Mouse (Mus musculus) lung, embryonic 14.5 days (tissue): Measurements from ENCODE around the gene Golph3. TPM values are rescaled to one million over a fixed set of nuclear protein-coding genes. Genes with fewer than 3 reads are reported as not detected.

ENCODE experiments used
- ATAC-seq: fragments of 200-750 bp; cut with Nextera tagmentation; 2 replicates; pipeline ENCODE4 v1.8.0; 2017; ENCODE audit warnings: mild to moderate bottlenecking, moderate TSS enrichment, moderate library complexity; ENCODE audit not compliant: insufficient read depth
- DNase-seq: peaks from one replicate; pipeline ENCODE4 v3.0.0-alpha.2; 2015
- H3K27ac ChIP-seq: fragments of 300-500 bp; sonication (generic); 2 replicates; pipeline ENCODE4 v1.5.1; 2014; ENCODE audit warnings: low read depth, mild to moderate bottlenecking, moderate library complexity
- H3K27me3 ChIP-seq: fragments of 300-500 bp; sonication (generic); 2 replicates; pipeline ENCODE4 v1.6.1; 2014; ENCODE audit warnings: low read length, control low read depth; ENCODE audit not compliant: insufficient read depth
- H3K36me3 ChIP-seq: fragments of 300-500 bp; sonication (generic); 2 replicates; pipeline ENCODE4 v1.6.1; 2014; ENCODE audit warnings: control low read depth; ENCODE audit not compliant: insufficient read depth
- H3K4me1 ChIP-seq: fragments of 300-500 bp; sonication (generic); 2 replicates; pipeline ENCODE4 v1.6.1; 2014; ENCODE audit warnings: antibody characterized with exemption, control low read depth; ENCODE audit not compliant: insufficient read depth
- H3K4me2 ChIP-seq: fragments of 300-500 bp; sonication (generic); 2 replicates; pipeline ENCODE4 v1.6.1; 2014; ENCODE audit warnings: mild to moderate bottlenecking
- H3K4me3 ChIP-seq: fragments of 300-500 bp; sonication (generic); 2 replicates; pipeline ENCODE4 v1.5.1; 2014; ENCODE audit warnings: low read depth, low read length
- H3K9ac ChIP-seq: fragments of 300-500 bp; sonication (generic); 2 replicates; pipeline ENCODE4 v1.6.1; 2014
- H3K9me3 ChIP-seq: fragments of 300-500 bp; sonication (generic); 2 replicates; pipeline ENCODE4 v1.6.1; 2016; ENCODE audit warnings: low read depth, low read length, control low read depth
- CTCF ChIP-seq: IDR thresholded peaks from 2 replicates; pipeline ENCODE4 v1.5.1; 2016; ENCODE audit warnings: antibody characterized with exemption, low read depth
- WGBS: fragments of 180-500 bp; shearing (Covaris S2); extraction: QIAGEN DNeasy Blood & Tissue Kit; methylation state at CpG from one replicate; pipeline ENCODE4 v1.1.7; 2014; 5-methylcytosine and 5-hydroxymethylcytosine counted together
- polyA plus RNA-seq: library from polyadenylated mRNA; unstranded; fragments of >200 nt; fragmentation: Nextera tagmentation; extraction: Ambion mirVana; gene quantifications from 2 replicates; pipeline ENCODE4 v1.2.1, GENCODE M21; 2014

The Golph3 gene
- polyA plus RNA-seq, 1 experiment from 2014 or later, result 91.2 TPM

DNA sequence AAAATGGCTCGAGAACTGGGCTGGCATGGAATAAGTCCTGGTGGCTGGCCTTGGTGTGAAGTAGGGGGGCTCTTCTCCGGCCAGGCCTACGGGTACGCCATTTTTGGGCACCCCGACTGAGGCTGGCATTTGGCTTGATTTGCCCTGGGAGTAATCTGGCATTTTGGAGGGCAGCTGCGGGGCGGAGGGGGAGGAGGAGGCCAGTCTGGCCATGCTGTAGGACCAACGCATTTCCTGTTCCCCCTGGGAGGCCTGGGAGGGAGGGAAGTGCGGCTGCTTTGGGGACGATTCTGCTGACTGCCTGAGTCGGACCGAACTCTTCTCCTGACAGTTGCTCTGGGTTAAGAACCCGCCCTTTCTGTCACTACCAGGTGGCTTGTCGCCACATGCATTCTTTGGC lies 52.2 kb downstream of the Golph3 start:
- H3K4me3 ChIP-seq, result no peak overlapping the region
- no peak overlapping the region for H3K9ac ChIP-seq
- WGBS, result 70% methylated on average over 14 of the region's 14 CpGs
- H3K27ac ChIP-seq, result no peak overlapping the region
- peaks cover 2% of the 10 kb centered on the region; the same call in 1 of the 2 replicates for H3K36me3 ChIP-seq
- DNase-seq (no peak), ATAC-seq (no peak)
- no peak overlapping the region for H3K4me2 ChIP-seq
- no peaks in the 10 kb centered on the region for H3K9me3 ChIP-seq
- H3K4me1 ChIP-seq, result peaks cover 11% of the 10 kb centered on the region
- no peaks in the 10 kb centered on the region for H3K27me3 ChIP-seq
- no peak for TF ChIP-seq CTCF

DNA sequence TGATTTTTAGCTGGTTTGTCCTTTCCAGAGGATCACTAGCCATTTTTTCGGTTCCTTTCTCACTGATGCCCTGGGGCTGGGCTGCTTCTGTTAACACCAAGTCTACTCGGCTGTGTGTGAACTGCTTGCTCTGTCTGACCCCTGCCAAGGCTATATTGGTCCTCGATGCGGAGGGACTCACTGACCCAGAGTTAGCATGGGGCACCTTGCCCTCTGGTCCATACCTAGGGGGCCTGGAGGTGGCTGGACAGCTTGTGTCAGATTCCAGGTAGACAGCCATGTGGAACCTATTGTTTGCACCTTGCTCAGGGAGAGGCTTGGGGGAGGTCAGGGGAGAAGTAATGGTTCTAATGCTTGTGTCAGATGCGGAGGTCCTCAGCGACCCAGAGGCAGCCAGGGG lies 52.7 kb downstream of the Golph3 start:
- Histone ChIP-seq H3K9me3 (no peaks in the 10 kb centered on the region), H3K4me1 (peaks cover 11% of the 10 kb centered on the region), H3K4me2 (no peak overlapping the region), H3K36me3 (peaks cover 2% of the 10 kb centered on the region; the same call in 1 of the 2 replicates), H3K9ac (no peak overlapping the region), H3K27ac (no peak overlapping the region), H3K27me3 (no peaks in the 10 kb centered on the region), H3K4me3 (no peak overlapping the region)
- 70% methylated on average over 6 of the region's 6 CpGs for WGBS
- TF ChIP-seq CTCF, result no peak
- ATAC-seq (no peak), DNase-seq (no peak)

DNA sequence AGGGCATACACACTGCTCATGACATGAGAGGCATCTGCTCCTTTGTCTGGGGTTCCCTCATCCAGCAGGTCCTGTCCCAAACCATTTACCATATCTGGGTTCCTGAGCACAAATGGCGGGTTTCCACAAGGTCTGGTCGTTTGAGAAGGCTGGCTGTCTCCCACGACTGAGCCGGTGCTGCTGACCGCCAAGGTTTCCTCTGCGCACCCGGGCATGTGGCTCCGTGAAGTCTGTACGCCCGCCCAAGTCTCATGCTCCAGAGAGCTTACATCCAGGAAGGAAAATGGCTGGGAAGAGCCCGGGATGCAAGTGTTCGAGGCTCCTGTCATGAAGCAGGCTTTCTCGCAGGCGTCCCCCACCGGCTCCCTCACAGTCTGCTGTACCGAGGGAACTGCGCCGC lies 53.7 kb downstream of the Golph3 start:
- Histone ChIP-seq H3K9ac (peak overlapping the region; percentile 40), H3K36me3 (peaks cover 2% of the 10 kb centered on the region; the same call in 1 of the 2 replicates), H3K9me3 (no peaks in the 10 kb centered on the region), H3K27ac (no peak overlapping the region), H3K4me2 (peak overlapping the region; percentile 65), H3K4me1 (peaks cover 11% of the 10 kb centered on the region), H3K4me3 (peak overlapping the region; percentile 31), H3K27me3 (no peaks in the 10 kb centered on the region)
- WGBS, result 57% methylated on average over 18 of the region's 18 CpGs
- ATAC-seq (no peak), DNase-seq (no peak)
- no peak for TF ChIP-seq CTCF

DNA sequence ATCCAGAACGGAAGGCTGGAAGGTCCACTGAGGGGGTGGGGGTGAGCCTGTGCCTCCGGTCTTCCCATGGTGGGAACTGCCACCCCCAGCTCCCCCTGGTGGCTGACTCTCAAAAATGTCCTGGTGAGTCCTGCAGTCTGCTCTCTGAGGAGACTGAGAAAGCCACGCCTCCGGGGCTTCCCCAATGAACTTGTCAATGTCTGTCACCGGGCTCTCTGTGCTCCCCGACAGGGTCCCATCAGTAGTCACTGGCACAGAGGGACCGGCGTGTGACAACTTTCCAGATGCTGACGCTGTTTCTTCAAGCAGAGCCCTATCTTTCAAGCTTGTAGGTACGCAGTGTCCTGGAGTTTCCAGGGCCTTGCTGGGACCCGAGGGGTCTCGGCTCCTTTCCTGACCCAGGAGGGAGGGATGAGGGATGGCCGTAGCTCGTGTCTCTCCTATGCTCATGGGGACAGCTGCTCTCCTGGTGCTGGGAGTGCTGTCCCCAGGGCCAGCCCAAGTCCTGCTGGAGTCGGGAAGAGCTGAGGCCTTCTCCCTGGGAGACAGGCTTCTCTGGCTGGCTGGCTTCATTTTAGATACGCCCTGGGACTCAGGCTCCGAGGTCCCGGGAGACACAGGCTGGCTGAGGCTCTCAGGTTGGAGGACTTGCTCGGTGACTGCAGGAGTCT lies 54.5 kb downstream of the Golph3 start:
- peak; percentile 91 for ATAC-seq
- WGBS, result 5% methylated on average over 19 of the region's 19 CpGs
- peak; percentile 98 for DNase-seq
- peak overlapping the region; percentile 31 for H3K4me3 ChIP-seq
- H3K4me2 ChIP-seq, result peak overlapping the region; percentile 65
- H3K27me3 ChIP-seq, result no peaks in the 10 kb centered on the region
- peaks cover 2% of the 10 kb centered on the region; the same call in 1 of the 2 replicates for H3K36me3 ChIP-seq
- peak overlapping the region; percentile 48 for H3K9ac ChIP-seq
- peak overlapping the region; percentile 52; the same call in 1 of the 2 replicates for H3K27ac ChIP-seq
- H3K9me3 ChIP-seq, result no peaks in the 10 kb centered on the region
- H3K4me1 ChIP-seq, result peaks cover 11% of the 10 kb centered on the region
- TF ChIP-seq CTCF, result peak; percentile 89

DNA sequence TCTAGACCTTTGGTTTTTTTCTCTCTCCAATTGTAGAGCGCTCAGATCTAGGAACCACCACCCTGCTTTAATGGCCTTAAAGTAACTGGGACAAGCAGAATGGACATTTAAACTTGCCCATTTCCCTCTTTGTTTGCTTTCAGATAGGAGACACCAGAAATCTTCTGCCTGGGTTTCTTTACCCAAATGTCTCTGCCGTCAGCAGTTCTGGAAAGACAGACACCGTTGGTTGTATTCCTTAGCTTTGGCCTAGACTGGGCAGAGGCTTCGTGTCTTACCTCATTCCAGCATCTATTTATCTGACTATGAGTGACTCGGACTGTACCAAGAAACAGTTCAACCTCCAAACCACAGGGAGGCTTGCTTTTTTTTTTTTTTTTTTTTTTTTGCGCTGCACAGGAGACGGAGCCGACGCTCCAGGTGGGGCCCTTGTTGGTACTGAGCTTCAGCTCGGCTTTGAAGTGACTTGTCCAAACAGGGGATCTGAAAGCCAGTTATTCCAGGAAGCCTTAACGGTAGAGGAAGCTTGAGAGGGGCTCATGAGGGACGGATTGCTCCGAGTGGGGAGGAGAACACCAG lies 55.3 kb downstream of the Golph3 start:
- peak overlapping the region; percentile 12; the same call in 1 of the 2 replicates for H3K27ac ChIP-seq
- H3K9me3 ChIP-seq, result no peaks in the 10 kb centered on the region
- H3K36me3 ChIP-seq, result peaks cover 2% of the 10 kb centered on the region; the same call in 1 of the 2 replicates
- DNase-seq, result no peak
- ATAC-seq, result no peak
- TF ChIP-seq CTCF, result no peak; the same call in 1 of the 2 replicates
- 40% methylated on average over 13 of the region's 13 CpGs for WGBS
- H3K27me3 ChIP-seq, result no peaks in the 10 kb centered on the region
- H3K4me1 ChIP-seq, result peaks cover 11% of the 10 kb centered on the region
- no peak overlapping the region for H3K9ac ChIP-seq
- H3K4me2 ChIP-seq, result peak overlapping the region; percentile 65; the same call in 1 of the 2 replicates
- no peak overlapping the region; the same call in 1 of the 2 replicates for H3K4me3 ChIP-seq

DNA sequence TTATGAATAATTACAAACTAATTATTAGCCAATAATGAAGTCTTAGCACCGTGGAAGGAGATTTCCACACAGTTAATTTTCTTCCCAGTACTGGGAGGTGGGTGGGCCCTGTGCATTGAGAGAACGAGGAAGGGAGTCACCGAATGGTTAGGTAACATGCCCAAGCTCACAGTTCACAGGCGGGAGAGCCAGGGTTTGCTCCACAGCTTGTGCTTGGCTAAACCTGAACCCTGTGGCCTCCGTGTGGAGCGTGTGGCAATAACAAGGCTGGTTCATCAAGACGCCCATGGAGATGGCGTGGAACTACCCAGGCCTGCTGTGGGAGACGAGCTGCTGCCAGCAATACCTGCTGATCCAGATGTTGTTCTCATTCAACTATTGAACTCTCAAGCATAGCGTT lies 56.5 kb downstream of the Golph3 start:
- H3K27me3 ChIP-seq, result no peaks in the 10 kb centered on the region
- no peak overlapping the region for H3K9ac ChIP-seq
- no peak overlapping the region for H3K4me2 ChIP-seq
- H3K9me3 ChIP-seq, result no peaks in the 10 kb centered on the region
- 81% methylated on average over 10 of the region's 10 CpGs for WGBS
- peaks cover 11% of the 10 kb centered on the region for H3K4me1 ChIP-seq
- DNase-seq (no peak), ATAC-seq (no peak)
- peaks cover 2% of the 10 kb centered on the region; the same call in 1 of the 2 replicates for H3K36me3 ChIP-seq
- no peak overlapping the region for H3K27ac ChIP-seq
- no peak overlapping the region for H3K4me3 ChIP-seq
- TF ChIP-seq CTCF, result no peak

DNA sequence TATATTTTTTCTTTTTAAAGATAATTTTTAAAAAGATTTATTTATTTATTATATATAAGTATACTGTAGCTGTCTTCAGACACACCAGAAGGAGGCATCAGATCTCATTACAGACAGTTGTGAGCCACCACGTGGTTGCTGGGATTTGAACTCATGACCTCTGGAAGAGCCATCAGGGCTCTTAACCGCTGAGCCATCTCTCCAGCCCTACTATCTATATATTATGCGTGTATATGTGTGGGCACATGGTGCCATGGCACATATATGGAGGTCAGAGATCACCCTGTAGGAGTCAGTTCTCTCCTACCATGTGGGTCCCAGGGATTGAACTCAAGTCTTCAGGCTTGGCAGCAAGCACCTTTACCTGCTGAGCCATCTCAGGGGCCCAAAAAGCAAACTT lies 58.8 kb downstream of the Golph3 start:
- H3K4me2 ChIP-seq, result no peak overlapping the region
- 94% methylated on average over 3 of the region's 3 CpGs for whole genome bisulfite sequencing
- no peaks in the 10 kb centered on the region for H3K27me3 ChIP-seq
- TF ChIP-seq CTCF, result no peak
- H3K4me3 ChIP-seq, result no peak overlapping the region
- H3K36me3 ChIP-seq, result no peaks in the 10 kb centered on the region
- H3K27ac ChIP-seq, result no peak overlapping the region
- H3K9ac ChIP-seq, result no peak overlapping the region
- DNase-seq, result no peak
- ATAC-seq, result no peak
- no peaks in the 10 kb centered on the region for H3K9me3 ChIP-seq
- H3K4me1 ChIP-seq, result peaks cover 11% of the 10 kb centered on the region
